Mouse (Mus musculus) neural tube, embryonic 12.5 days (tissue): ENCODE data around the gene Sgms1. TPM values are rescaled to one million over a fixed set of nuclear protein-coding genes. Genes with fewer than 3 reads are reported as not detected.

ENCODE experiments used
- ATAC-seq: fragments of 200-750 bp; cut with Nextera tagmentation; 2 replicates; pipeline ENCODE4 v1.8.0; 2017; ENCODE audit warnings: low read depth, mild to moderate bottlenecking, moderate TSS enrichment, moderate library complexity; ENCODE audit not compliant: low FRiP score
- H3K27ac ChIP-seq: fragments of 300-500 bp; sonication (generic); 2 replicates; pipeline ENCODE4 v1.5.1; 2016
- H3K27me3 ChIP-seq: fragments of 300-500 bp; sonication (generic); replicated peaks from 2 replicates; pipeline ENCODE4 v1.6.1; 2016; ENCODE audit warnings: mild to moderate bottlenecking
- H3K36me3 ChIP-seq: fragments of 300-500 bp; sonication (generic); 2 replicates; pipeline ENCODE4 v1.6.1; 2016; ENCODE audit warnings: mild to moderate bottlenecking
- H3K4me1 ChIP-seq: fragments of 300-500 bp; sonication (generic); 2 replicates; pipeline ENCODE4 v1.6.1; 2016
- H3K4me2 ChIP-seq: fragments of 300-500 bp; sonication (generic); replicated peaks from 2 replicates; pipeline ENCODE4 v1.6.1; 2016; ENCODE audit warnings: mild to moderate bottlenecking
- H3K4me3 ChIP-seq: fragments of 300-500 bp; sonication (generic); 2 replicates; pipeline ENCODE4 v1.5.1; 2016
- H3K9ac ChIP-seq: fragments of 300-500 bp; sonication (generic); 2 replicates; pipeline ENCODE4 v1.6.1; 2016; ENCODE audit warnings: mild to moderate bottlenecking
- H3K9me3 ChIP-seq: fragments of 300-500 bp; sonication (generic); 2 replicates; pipeline ENCODE4 v1.6.1; 2016; ENCODE audit warnings: mild to moderate bottlenecking
- WGBS: fragments of 180-500 bp; shearing (Covaris S2); methylation state at CpG from one replicate; pipeline ENCODE4 v1.1.7; 2016; 5-methylcytosine and 5-hydroxymethylcytosine counted together
- polyA plus RNA-seq: library from polyadenylated mRNA; unstranded; fragments of >200 nt; fragmentation: Nextera tagmentation; extraction: Ambion mirVana; gene quantifications from 2 replicates; pipeline ENCODE4 v1.2.1, GENCODE M21; 2016

Gene Sgms1
- polyA plus RNA-seq, 1 experiment from 2014 or later = 17.2 TPM

DNA sequence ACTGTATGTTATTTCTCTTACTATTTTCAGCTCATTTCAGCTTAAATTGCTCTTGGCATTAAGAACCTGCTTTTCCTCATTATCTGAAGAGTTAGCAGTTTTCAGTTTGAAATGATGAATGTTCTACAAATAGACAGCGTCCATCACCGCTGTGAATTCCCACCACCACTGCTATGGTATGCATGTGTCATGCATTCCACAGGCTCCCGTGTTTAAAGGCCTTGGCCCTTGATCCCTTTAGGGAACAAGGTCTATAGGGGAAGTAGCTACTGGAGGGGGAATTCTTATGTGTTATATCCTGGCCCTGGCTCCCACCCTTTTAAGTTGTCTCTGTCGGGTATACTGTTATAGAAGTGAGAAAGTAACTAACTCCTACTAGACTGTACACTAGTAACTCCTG is 210.0 kb downstream of the Sgms1 start:
- no peak overlapping the region for H3K9ac ChIP-seq
- no peaks in the 10 kb centered on the region for H3K36me3 ChIP-seq
- no peaks in the 10 kb centered on the region for H3K4me1 ChIP-seq
- no peak overlapping the region for H3K27ac ChIP-seq
- 78% methylated on average over 4 of the region's 4 CpGs for WGBS
- H3K27me3 ChIP-seq = no peaks in the 10 kb centered on the region
- H3K4me2 ChIP-seq = no peak overlapping the region
- H3K4me3 ChIP-seq = no peak overlapping the region
- no peaks in the 10 kb centered on the region for H3K9me3 ChIP-seq
- ATAC-seq = no peak

DNA sequence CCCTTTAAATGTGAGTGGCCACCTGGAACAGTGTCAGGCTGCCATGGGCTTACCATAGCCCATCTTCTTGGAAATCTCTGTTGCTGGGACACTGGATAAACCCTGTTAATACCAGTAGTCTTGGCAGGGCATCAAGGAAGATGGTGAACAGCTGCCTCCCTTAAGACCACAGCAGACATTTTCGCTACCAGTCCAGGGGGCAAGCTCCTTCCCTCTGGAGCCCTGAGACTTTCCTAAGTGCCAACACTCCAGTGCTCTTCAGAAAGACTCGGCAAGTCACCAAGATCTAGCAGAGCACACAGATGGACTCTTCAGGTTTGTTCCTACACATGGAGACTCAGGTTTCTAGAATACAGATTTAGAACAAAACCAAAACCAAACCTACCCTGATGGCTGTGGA is 211.4 kb downstream of the Sgms1 start:
- Histone ChIP-seq H3K9ac (no peak overlapping the region), H3K4me3 (no peak overlapping the region), H3K4me2 (no peak overlapping the region), H3K36me3 (no peaks in the 10 kb centered on the region), H3K27me3 (no peaks in the 10 kb centered on the region), H3K9me3 (no peaks in the 10 kb centered on the region), H3K27ac (no peak overlapping the region), H3K4me1 (no peaks in the 10 kb centered on the region)
- ATAC-seq = no peak
- WGBS = 88% methylated on average over 2 of the region's 2 CpGs

DNA sequence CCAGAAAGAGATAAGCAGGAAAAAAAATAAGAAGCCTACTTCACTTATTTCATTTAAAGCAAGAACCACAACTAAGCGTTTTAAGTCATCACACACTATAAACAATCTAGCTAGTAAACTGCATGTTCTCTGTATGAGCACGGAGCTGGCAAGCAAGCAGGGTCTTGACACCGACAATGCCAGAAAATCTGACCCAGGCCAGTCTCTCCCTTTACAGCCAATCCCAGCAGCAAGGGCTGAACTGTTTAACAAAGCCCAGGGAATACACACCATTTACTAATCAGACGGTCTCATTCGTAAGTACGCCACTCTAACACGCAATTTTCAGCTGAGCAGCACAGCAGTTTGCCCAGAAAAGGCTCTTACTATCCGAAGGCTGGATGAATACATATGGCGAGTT is 213.1 kb downstream of the Sgms1 start:
- Histone ChIP-seq H3K27ac (no peak overlapping the region), H3K9ac (no peak overlapping the region), H3K36me3 (no peaks in the 10 kb centered on the region), H3K27me3 (no peaks in the 10 kb centered on the region), H3K4me2 (no peak overlapping the region), H3K4me1 (no peaks in the 10 kb centered on the region), H3K4me3 (no peak overlapping the region), H3K9me3 (no peaks in the 10 kb centered on the region)
- 90% methylated on average over 9 of the region's 9 CpGs for WGBS
- ATAC-seq = no peak

DNA sequence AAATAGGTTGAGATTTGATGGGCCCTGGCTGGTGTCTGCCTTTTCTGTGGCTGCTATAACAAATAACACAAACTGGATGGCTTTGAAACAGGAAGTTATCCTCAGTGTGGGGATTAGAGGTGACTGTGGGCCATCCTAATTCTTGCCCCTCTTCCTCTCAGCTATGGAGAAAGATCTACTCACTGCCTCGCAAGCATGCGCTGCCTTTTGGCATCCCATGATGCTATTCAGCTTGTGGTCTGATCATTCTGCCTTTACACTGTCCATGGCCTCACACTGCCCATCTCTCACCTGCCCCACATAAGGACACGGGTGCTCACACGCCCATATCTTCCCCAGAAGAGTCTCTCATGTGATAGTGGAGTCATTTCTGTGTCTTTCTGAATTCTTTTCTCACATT is 213.5 kb downstream of the Sgms1 start:
- Histone ChIP-seq H3K9ac (no peak overlapping the region), H3K4me1 (no peaks in the 10 kb centered on the region), H3K27ac (no peak overlapping the region), H3K9me3 (no peaks in the 10 kb centered on the region), H3K4me3 (no peak overlapping the region), H3K27me3 (no peaks in the 10 kb centered on the region), H3K4me2 (no peak overlapping the region), H3K36me3 (no peaks in the 10 kb centered on the region)
- WGBS = 92% methylated on average over 4 of the region's 4 CpGs
- ATAC-seq = no peak

DNA sequence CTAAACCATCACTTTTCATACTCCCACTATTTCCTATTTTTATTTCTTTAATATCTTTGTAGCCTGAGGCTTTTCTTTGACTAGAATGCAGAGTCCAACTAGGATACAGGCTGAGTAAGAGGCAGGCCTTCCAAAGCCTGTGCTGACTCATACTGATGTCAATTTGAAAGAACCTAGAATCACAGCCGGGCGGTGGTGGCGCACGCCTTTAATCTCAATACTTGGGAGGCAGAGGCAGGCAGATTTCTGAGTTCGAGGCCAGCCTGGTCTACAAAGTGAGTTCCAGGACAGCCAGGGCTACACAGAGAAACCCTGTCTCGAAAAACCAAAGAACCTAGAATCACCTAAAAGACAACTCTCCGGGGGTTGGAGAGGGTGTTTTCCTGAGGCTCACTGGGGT is 214.5 kb downstream of the Sgms1 start:
- no peak overlapping the region for H3K4me2 ChIP-seq
- H3K27ac ChIP-seq = no peak overlapping the region
- ATAC-seq = no peak
- no peaks in the 10 kb centered on the region for H3K4me1 ChIP-seq
- H3K27me3 ChIP-seq = no peaks in the 10 kb centered on the region
- no peak overlapping the region for H3K9ac ChIP-seq
- no peaks in the 10 kb centered on the region for H3K36me3 ChIP-seq
- no peak overlapping the region for H3K4me3 ChIP-seq
- 95% methylated on average over 7 of the region's 7 CpGs for WGBS
- H3K9me3 ChIP-seq = no peaks in the 10 kb centered on the region

DNA sequence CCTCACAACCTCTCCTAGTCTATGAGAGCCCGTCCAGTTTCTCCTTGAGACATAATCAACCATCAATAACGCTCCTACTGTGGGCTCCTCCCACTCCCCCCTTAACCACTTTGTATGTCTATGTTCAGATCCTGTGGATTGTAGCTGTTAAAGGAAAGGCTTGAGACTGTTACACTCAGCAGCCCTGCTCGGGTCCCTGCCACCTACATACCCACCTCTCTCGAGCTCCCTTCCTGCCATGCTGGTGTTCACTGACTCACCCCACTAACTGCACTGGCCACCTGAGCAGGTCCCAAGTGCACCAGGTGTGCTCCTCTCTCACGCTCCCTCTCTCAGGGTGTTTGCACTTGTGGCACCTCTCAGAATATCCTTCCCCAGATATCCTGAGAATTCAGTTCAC is 215.0 kb downstream of the Sgms1 start:
- Histone ChIP-seq H3K4me3 (no peak overlapping the region), H3K27me3 (no peaks in the 10 kb centered on the region), H3K27ac (no peak overlapping the region), H3K9ac (no peak overlapping the region), H3K36me3 (no peaks in the 10 kb centered on the region), H3K9me3 (no peaks in the 10 kb centered on the region), H3K4me1 (no peaks in the 10 kb centered on the region), H3K4me2 (no peak overlapping the region)
- WGBS = 94% methylated on average over 5 of the region's 5 CpGs
- no peak for ATAC-seq

DNA sequence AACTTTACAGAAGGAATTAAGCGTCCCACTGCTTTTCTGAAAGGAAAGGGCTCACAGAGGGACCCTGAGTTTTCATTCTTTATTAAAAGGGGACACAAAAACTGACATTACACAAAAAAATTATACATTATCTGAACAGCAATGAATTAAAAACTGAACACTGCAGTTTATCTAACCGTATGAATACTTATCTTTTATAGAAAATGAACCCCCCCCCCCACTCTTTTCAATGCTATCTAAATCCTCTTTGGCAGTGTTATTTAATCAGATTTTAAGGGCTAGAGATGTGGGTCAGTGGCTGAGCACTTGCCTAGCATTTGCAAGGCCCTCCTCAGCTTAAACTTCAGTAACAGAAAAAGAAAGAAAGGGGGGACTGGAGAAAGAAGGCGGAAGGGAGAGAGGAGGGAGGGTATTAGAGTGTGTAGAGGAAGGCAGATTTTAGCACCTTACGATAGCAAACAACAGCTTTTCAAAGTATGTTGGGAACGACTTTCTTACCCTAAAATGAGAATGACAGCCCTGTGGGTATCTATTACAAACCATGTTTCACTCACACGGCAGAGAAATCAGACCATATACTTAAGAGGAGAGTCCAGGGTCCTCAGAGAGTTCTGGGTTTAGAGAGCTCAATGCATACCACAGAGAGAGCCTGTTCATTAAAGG is 215.9 kb downstream of the Sgms1 start:
- H3K27ac ChIP-seq = no peak overlapping the region
- no peak overlapping the region for H3K4me3 ChIP-seq
- H3K4me2 ChIP-seq = no peak overlapping the region
- no peak for ATAC-seq
- H3K4me1 ChIP-seq = no peaks in the 10 kb centered on the region
- H3K9ac ChIP-seq = no peak overlapping the region
- no peaks in the 10 kb centered on the region for H3K36me3 ChIP-seq
- no peaks in the 10 kb centered on the region for H3K27me3 ChIP-seq
- H3K9me3 ChIP-seq = no peaks in the 10 kb centered on the region
- 88% methylated on average over 6 of the region's 6 CpGs for WGBS

DNA sequence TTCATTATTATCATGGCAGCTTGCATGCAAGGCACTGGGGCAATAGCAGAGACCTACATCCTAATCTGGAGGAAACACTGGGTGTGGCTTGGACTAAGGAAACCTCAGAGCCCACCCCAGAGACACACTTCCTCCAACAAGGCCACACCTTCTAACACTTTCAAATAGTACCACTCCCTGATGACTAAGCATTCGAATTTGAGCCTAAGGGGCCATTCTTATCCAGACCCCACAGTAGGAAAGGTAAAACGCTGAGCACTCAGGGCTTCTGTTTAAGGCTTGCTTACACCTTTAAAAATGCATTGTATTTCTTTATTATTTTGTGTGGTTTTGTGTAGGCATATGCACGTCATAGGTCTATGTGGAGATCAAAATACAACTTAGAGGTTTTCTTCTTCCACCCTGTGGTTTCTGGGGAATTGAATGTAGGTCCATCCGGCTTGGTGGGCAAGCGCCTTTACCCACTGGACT is 217.0 kb downstream of the Sgms1 start:
- Histone ChIP-seq H3K4me2 (no peak overlapping the region), H3K9me3 (no peaks in the 10 kb centered on the region), H3K4me1 (no peaks in the 10 kb centered on the region), H3K36me3 (no peaks in the 10 kb centered on the region), H3K4me3 (no peak overlapping the region), H3K27ac (no peak overlapping the region), H3K9ac (no peak overlapping the region), H3K27me3 (no peaks in the 10 kb centered on the region)
- 91% methylated on average over 5 of the region's 5 CpGs for WGBS
- no peak for ATAC-seq

DNA sequence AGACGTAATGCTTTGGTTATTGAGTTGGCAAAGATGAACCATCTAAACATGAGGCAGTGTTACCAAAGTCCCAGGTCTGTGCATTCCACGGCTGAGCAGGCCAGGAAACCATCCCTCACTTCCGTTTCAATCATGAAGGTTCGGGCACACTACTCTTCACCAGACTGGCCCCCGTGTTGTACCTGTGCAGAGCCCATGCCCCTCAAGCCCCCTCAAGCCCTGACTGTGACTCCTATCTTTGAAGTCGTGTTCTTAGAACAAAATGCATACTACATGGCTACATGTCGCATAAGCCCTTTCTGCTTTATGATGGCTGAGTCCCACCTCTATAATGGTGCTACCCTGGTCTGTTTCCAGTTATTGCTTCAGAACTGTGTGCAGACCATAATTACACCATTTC is 217.5 kb downstream of the Sgms1 start:
- Histone ChIP-seq H3K36me3 (no peaks in the 10 kb centered on the region), H3K9ac (no peak overlapping the region), H3K4me2 (no peak overlapping the region), H3K27me3 (no peaks in the 10 kb centered on the region), H3K9me3 (no peaks in the 10 kb centered on the region), H3K4me3 (no peak overlapping the region), H3K27ac (no peak overlapping the region), H3K4me1 (no peaks in the 10 kb centered on the region)
- ATAC-seq = no peak
- 92% methylated on average over 7 of the region's 7 CpGs for WGBS

DNA sequence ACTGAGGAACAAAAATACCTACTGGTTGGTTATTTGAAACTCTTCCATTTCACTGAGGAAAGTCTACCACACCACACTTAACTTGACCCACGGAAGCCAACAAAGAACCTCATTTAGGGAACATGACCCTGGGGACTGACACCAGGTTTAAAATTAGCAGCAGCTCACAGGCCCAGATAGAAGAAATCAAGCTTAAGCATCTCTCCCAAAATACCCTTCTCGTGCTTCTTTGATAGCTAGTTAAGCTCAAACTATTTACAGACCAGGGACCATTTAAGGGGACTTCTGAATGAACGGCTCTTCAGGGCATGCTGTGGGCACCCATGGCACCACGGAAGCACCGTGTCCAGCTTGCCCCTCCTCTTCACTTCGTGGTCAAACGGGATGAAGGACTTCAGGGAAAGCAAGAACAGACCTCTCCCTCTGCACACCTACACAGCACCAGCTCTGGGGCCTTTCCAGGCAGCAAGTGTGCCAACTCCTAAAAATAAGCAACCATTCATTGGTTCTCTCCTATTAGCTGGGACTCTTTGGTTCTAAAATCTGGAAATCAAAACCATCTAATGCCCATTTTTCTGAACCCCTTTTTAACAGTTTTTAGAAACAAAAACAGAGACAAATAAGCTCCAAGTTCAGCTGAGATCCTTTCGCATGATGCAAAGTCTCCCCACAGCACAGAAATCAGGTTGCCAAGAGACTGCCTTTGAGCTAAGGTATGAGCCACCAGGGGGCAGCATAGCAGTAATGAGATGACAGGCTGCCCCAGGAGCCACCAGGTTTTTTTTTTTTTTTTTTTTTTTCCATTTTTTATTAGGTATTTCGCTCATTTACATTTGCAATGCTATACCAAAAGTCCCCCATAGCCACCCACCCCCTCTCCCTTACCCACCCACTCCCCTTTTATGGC is 219.6 kb downstream of the Sgms1 start:
- Histone ChIP-seq H3K27me3 (no peaks in the 10 kb centered on the region), H3K9me3 (no peaks in the 10 kb centered on the region), H3K36me3 (no peaks in the 10 kb centered on the region), H3K9ac (no peak overlapping the region), H3K4me1 (no peaks in the 10 kb centered on the region), H3K4me2 (no peak overlapping the region), H3K27ac (no peak overlapping the region), H3K4me3 (no peak overlapping the region)
- WGBS = 83% methylated on average over 8 of the region's 9 CpGs
- ATAC-seq = no peak

DNA sequence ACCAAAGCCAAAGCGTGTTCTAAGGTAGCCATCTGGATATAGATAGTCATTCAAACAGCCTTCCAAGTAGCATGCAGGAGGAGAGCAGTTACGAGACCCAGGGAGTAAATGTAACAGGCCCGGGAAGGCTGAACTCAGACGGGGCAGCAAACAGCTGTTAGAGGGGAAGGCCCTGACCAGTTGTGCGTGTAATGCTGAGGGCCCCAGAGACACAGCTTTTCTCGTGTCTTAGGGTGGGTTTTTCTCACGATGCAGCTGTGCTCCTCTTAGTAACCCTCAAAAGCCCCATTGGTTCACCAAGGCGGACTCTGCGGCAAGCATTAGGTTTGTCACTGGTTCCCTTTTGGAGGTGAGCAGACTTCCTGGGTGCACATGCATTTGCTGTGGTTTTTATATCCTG is 221.5 kb downstream of the Sgms1 start:
- no peaks in the 10 kb centered on the region for H3K36me3 ChIP-seq
- no peak for ATAC-seq
- WGBS = 91% methylated on average over 9 of the region's 9 CpGs
- no peak overlapping the region for H3K4me2 ChIP-seq
- H3K9ac ChIP-seq = no peak overlapping the region
- H3K27ac ChIP-seq = no peak overlapping the region
- no peaks in the 10 kb centered on the region for H3K9me3 ChIP-seq
- no peak overlapping the region for H3K4me3 ChIP-seq
- no peaks in the 10 kb centered on the region for H3K4me1 ChIP-seq
- no peaks in the 10 kb centered on the region for H3K27me3 ChIP-seq

DNA sequence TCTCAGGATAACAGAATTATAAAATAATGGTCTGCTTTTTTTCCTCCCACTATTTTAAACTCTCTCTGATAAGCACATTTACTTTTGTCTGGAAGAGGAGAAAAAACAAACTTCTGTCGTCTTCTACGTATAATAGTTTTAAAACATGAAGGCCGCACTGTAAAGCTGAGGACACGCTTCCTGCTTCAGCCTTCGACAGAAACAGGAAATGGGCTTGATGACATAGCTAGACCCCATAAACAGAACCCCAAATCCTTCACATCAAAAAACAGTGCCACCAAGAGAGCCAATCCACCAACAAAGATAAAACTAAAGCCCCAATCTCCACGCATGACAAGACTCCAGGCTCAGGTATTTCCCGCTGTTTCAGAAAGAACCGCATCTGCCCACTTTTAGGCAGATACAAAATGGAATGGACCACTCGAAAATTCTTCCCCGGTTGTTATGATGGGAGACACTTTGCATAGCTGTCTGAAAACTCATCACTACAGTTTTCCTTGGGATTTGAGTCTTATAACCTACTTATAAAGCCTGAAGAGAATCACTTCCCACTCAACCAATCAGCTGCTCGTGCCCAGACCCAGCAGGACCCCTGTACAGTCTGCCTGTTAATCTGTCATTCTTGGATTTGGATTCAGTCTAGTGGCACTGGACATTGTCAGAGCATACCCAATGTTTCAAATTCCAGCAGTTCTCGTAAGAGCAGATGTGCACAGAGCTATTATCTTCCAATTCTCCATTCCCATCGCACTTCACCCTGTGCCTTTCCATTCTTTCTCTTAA is 222.5 kb downstream of the Sgms1 start:
- H3K9me3 ChIP-seq = no peaks in the 10 kb centered on the region
- WGBS = 91% methylated on average over 13 of the region's 13 CpGs
- ATAC-seq = no peak
- H3K4me3 ChIP-seq = no peak overlapping the region
- no peak overlapping the region for H3K4me2 ChIP-seq
- no peaks in the 10 kb centered on the region for H3K27me3 ChIP-seq
- H3K9ac ChIP-seq = no peak overlapping the region
- no peaks in the 10 kb centered on the region for H3K36me3 ChIP-seq
- no peak overlapping the region for H3K27ac ChIP-seq
- no peaks in the 10 kb centered on the region for H3K4me1 ChIP-seq
